Mouse (Mus musculus) kidney, postnatal 0 days (tissue): ENCODE measurements around the gene Mrgprd. TPM values are rescaled to one million over a fixed set of nuclear protein-coding genes. Genes with fewer than 3 reads are reported as not detected.

Experiments
- ATAC-seq: fragments of 200-750 bp; cut with Nextera tagmentation; replicated peaks from 2 replicates; pipeline ENCODE4 v1.8.0; 2017; ENCODE audit warnings: low read depth, moderate number of reproducible peaks, moderate TSS enrichment, moderate library complexity; ENCODE audit not compliant: low FRiP score
- DNase-seq: peaks from one replicate; pipeline ENCODE4 v3.0.0-alpha.2; 2016; ENCODE audit warnings: low spot score
- H3K27ac ChIP-seq: fragments of 300-500 bp; sonication (generic); 2 replicates; pipeline ENCODE4 v1.5.1; 2014; ENCODE audit warnings: mild to moderate bottlenecking
- H3K27me3 ChIP-seq: fragments of 300-500 bp; sonication (generic); 2 replicates; pipeline ENCODE4 v1.6.1; 2014; ENCODE audit warnings: low read length, mixed read lengths; ENCODE audit not compliant: insufficient read depth
- H3K36me3 ChIP-seq: fragments of 300-500 bp; sonication (generic); 2 replicates; pipeline ENCODE4 v1.6.1; 2014; ENCODE audit warnings: low read length, mixed read lengths; ENCODE audit not compliant: insufficient read depth
- H3K4me1 ChIP-seq: fragments of 300-500 bp; sonication (generic); replicated peaks from 2 replicates; pipeline ENCODE4 v1.6.1; 2014; ENCODE audit warnings: antibody characterized with exemption, low read length, mixed read lengths; ENCODE audit not compliant: insufficient read depth
- H3K4me2 ChIP-seq: fragments of 300-500 bp; sonication (generic); 2 replicates; pipeline ENCODE4 v1.6.1; 2014; ENCODE audit warnings: mild to moderate bottlenecking, low read length, moderate library complexity, mixed read lengths
- H3K4me3 ChIP-seq: fragments of 300-500 bp; sonication (generic); replicated peaks from 2 replicates; pipeline ENCODE4 v1.5.1; 2014; ENCODE audit warnings: low read depth, low read length
- H3K9ac ChIP-seq: fragments of 300-500 bp; sonication (generic); 2 replicates; pipeline ENCODE4 v1.6.1; 2014; ENCODE audit warnings: low read depth, low read length
- H3K9me3 ChIP-seq: fragments of 300-500 bp; sonication (generic); replicated peaks from 2 replicates; pipeline ENCODE4 v1.6.1; 2016; ENCODE audit warnings: low read length, inconsistent platforms, mixed read lengths
- CTCF ChIP-seq: IDR thresholded peaks from 2 replicates; pipeline ENCODE4 v1.5.1; 2016; ENCODE audit warnings: antibody characterized with exemption, low read depth, mild to moderate bottlenecking, moderate library complexity
- WGBS: fragments of 180-500 bp; shearing (Covaris S2); extraction: QIAGEN DNeasy Blood & Tissue Kit; methylation state at CpG from one replicate; pipeline ENCODE4 v1.1.7; 2014; 5-methylcytosine and 5-hydroxymethylcytosine counted together
- polyA plus RNA-seq: library from polyadenylated mRNA; unstranded; fragments of >200 nt; fragmentation: Nextera tagmentation; extraction: Ambion mirVana; gene quantifications from 2 replicates; pipeline ENCODE4 v1.2.1, GENCODE M21; 2015

Gene Mrgprd
- polyA plus RNA-seq, 1 experiment from 2014 or later, result not detected

DNA sequence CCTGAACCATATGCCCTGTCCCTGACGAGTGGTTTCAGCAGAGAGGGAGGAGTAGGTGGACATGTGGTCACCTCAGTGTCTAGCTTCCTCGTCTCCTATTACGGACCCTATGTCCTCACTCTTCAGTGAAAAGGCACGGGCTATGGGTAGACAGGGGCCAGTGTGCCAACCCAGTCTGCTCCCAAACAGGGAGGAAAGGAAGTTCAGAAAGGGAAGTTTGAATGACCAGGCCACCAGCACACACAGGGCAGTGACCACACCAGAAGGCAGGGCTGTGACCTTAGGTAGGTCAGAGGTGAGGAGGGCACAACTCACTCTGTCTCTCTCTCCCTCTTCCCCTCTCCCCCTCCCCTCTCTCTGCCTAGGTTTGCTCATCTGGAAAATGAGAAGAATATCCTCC lies 31.6 kb upstream of the Mrgprd start:
- ATAC-seq (no peak), DNase-seq (no peak)
- Histone ChIP-seq H3K9ac (peak overlapping the region; percentile 64), H3K27me3 (no peaks in the 10 kb centered on the region), H3K4me1 (peaks cover 19% of the 10 kb centered on the region; the same call in 1 of the 2 replicates), H3K27ac (no peak overlapping the region), H3K4me2 (peak overlapping the region; percentile 80), H3K36me3 (peaks cover 18% of the 10 kb centered on the region; the same call in 1 of the 2 replicates), H3K4me3 (peak overlapping the region; percentile 53), H3K9me3 (no peaks in the 10 kb centered on the region)
- TF ChIP-seq CTCF, result no peak
- WGBS, result 20% methylated on average over 4 of the region's 4 CpGs

GRCm38 (mm10) chr7:145283487-145284187 lies 31.0 kb upstream of the Mrgprd start, which contains the start of gene Tpcn2:
Gene Tpcn2, minus strand, starts transcription at chr7:145284011.
- H3K27ac ChIP-seq, result peak within 1 kb of the TSS; percentile 70
- H3K9ac ChIP-seq, result peak within 1 kb of the TSS; percentile 64
- no peaks in the 10 kb centered on the region for H3K9me3 ChIP-seq
- peak; percentile 70 for TF ChIP-seq CTCF
- H3K27me3 ChIP-seq, result no peaks in the 10 kb centered on the region
- H3K4me3 ChIP-seq, result peak within 1 kb of the TSS; percentile 53
- H3K4me2 ChIP-seq, result peak within 1 kb of the TSS; percentile 80
- peak; percentile 89 for ATAC-seq
- DNase-seq, result peak; percentile 99
- H3K36me3 ChIP-seq, result peaks cover 14% of the 10 kb centered on the region; the same call in 1 of the 2 replicates
- WGBS, result under 1% methylated on average over 18 of the region's 18 CpGs
- H3K4me1 ChIP-seq, result peaks cover 19% of the 10 kb centered on the region; the same call in 1 of the 2 replicates

DNA sequence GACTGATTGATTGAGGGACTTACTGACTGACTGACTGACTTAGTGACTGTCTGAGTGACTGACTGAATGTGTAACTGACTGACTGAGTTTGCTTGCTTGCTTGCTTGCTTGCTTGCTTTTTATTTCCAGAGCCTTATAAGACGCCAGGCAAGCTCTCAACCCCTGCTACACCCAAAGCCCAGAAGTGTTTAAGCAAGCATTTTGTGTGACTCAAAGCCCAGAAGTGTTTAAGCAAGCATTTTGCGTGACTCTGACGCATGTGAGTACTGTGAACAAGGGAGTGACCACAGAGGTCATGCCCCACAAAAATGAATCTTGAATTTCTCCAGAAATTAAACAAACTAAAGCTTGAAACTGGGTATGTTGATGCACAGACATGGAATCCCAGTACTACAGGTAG lies 30.3 kb upstream of the Mrgprd start:
- peaks cover 8% of the 10 kb centered on the region; the same call in 1 of the 2 replicates for H3K36me3 ChIP-seq
- DNase-seq, result no peak
- H3K27me3 ChIP-seq, result no peaks in the 10 kb centered on the region
- peak overlapping the region; percentile 80; the same call in 1 of the 2 replicates for H3K4me2 ChIP-seq
- no peak overlapping the region for H3K4me3 ChIP-seq
- H3K9me3 ChIP-seq, result no peaks in the 10 kb centered on the region
- 35% methylated on average over 3 of the region's 3 CpGs for WGBS
- no peak for TF ChIP-seq CTCF
- no peak for ATAC-seq
- H3K27ac ChIP-seq, result no peak overlapping the region
- peaks cover 19% of the 10 kb centered on the region; the same call in 1 of the 2 replicates for H3K4me1 ChIP-seq
- no peak overlapping the region for H3K9ac ChIP-seq

DNA sequence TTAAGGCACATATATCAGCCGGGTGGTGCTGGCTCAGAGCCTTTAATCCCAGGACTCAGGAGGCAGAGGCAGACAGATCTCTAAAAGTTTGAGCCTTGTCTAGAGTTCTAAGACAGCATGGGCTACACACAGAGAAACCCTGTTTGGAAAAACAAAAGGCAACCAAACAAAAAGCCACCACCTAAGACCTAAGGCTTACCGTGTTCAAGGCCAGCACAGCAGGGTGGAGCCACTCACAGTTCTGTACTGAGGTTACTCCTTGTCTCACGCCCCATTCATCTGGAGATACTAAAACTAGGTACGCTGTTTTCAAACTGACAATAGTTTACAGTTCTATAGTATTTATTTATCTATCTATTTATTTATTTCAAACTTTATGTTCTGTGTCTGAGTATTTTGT lies 29.2 kb upstream of the Mrgprd start:
- no peaks in the 10 kb centered on the region for H3K36me3 ChIP-seq
- no peaks in the 10 kb centered on the region for H3K9me3 ChIP-seq
- H3K4me3 ChIP-seq, result no peak overlapping the region
- peaks cover 19% of the 10 kb centered on the region; the same call in 1 of the 2 replicates for H3K4me1 ChIP-seq
- H3K9ac ChIP-seq, result no peak overlapping the region
- H3K27me3 ChIP-seq, result no peaks in the 10 kb centered on the region
- no peak for DNase-seq
- TF ChIP-seq CTCF, result no peak
- no peak for ATAC-seq
- 87% methylated on average over 4 of the region's 4 CpGs for WGBS
- no peak overlapping the region for H3K4me2 ChIP-seq
- H3K27ac ChIP-seq, result no peak overlapping the region

- 63% methylated on average over 6 of the region's 6 CpGs for WGBS
These were observed 27.2 kb upstream of the Mrgprd start for GRCm38 (mm10) chr7:145287410-145287809.

GRCm38 (mm10) chr7:145289302-145289701 lies 25.3 kb upstream of the Mrgprd start:
- Histone ChIP-seq H3K4me2 (no peak overlapping the region), H3K36me3 (no peaks in the 10 kb centered on the region), H3K27ac (no peak overlapping the region), H3K9ac (no peak overlapping the region), H3K4me3 (no peak overlapping the region), H3K4me1 (no peaks in the 10 kb centered on the region), H3K9me3 (no peaks in the 10 kb centered on the region), H3K27me3 (no peaks in the 10 kb centered on the region)
- ATAC-seq (no peak), DNase-seq (peak; percentile 71)
- 22% methylated on average over 5 of the region's 5 CpGs for WGBS
- peak; percentile 70 for TF ChIP-seq CTCF

More at GRCm38 (mm10) chr7:145287410-145287809, 27.2 kb upstream of the Mrgprd start:
- no peaks in the 10 kb centered on the region for H3K9me3 ChIP-seq
- H3K4me3 ChIP-seq, result no peak overlapping the region
- no peak overlapping the region for H3K4me2 ChIP-seq
- H3K27ac ChIP-seq, result no peak overlapping the region
- no peak for TF ChIP-seq CTCF
- H3K4me1 ChIP-seq, result peaks cover 10% of the 10 kb centered on the region; the same call in 1 of the 2 replicates
- no peaks in the 10 kb centered on the region for H3K36me3 ChIP-seq
- no peak for DNase-seq
- no peak overlapping the region for H3K9ac ChIP-seq
- no peak for ATAC-seq
- H3K27me3 ChIP-seq, result no peaks in the 10 kb centered on the region
